Mouse (Mus musculus): ENCODE measurements around the gene Gm20696. TPM values are rescaled to one million over a fixed set of nuclear protein-coding genes. Genes with fewer than 3 reads are reported as not detected.

Gene Gm20696
- total and polyA plus RNA-seq, 3 experiments, result 1.5 to 7.1 TPM; not detected in 1

GRCm38 (mm10) chr6:99439878-99440361 lies 226.7 kb downstream of the Gm20696 start:
- Histone ChIP-seq H3K4me3 (ENCODE audit: low read depth, low read length) (no peak overlapping the region), H3K9me3 (replicated peaks) (no peaks in the 10 kb centered on the region), H3K4me1 (ENCODE audit: insufficient read depth, low read depth, low read length) (no peaks in the 10 kb centered on the region), H3K27me3 (ENCODE audit: insufficient read depth, low read length) (no peaks in the 10 kb centered on the region), H3K36me3 (replicated peaks) (peaks cover 29% of the 10 kb centered on the region)
- TF ChIP-seq GATA2 (IDR thresholded peaks at IDR 0.05; ENCODE audit: borderline replicate concordance, low read depth, low read length), result no peak
- no peak for TF ChIP-seq POLR2AphosphoS5 (IDR thresholded peaks at IDR 0.05; ENCODE audit: insufficient replicate concordance, low read depth, low read length)
- no peak for TF ChIP-seq CTCF (IDR thresholded peaks at IDR 0.05; ENCODE audit: low read depth, low read length)
- TF ChIP-seq GATA1 (IDR thresholded peaks at IDR 0.05; ENCODE audit: borderline replicate concordance, low read length), result no peak
- no peak for TF ChIP-seq TAL1 (conservative IDR thresholded peaks at IDR 0.05; ENCODE audit: low read depth, low read length)
- no peak for DNase-seq (ENCODE audit: low spot score)
- no peak for ATAC-seq (ENCODE audit: extremely low read depth, insufficient number of reproducible peaks, low FRiP score, poor library complexity, severe bottlenecking)

DNA sequence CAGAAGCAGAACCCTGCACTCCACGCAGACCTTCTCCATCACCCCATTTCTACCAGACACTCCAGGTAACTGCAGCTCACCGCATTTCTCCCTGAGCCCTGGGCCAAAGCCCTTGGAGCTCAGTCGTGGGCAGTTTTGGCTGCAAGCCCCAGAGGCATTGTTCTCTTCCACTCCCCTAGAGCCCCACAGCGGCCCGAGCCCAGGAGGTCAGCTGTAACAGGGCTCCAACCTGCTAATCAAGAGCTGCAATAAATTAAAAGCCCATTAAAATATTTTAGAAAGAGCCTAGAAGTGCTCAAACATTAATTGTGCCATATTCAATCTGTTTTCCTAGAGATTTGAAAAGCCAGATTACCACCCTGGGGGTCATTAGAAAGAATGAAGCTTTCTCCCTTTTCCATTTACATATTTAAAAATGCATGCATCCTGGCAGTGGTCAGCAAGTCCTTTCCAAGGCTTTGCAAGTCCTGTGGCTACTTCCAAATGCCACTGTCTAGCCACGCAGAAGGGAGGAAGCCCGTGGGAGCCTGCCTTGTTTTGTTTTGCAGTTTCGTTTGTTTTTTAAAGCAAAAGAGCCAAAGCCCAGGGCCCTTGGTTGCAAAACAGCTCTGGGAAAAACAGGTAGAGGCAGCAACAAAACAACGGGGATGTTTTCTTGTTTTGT lies 227.3 kb downstream of the Gm20696 start:
- Histone ChIP-seq H3K4me1 (ENCODE audit: insufficient read depth, low read depth, low read length) (no peaks in the 10 kb centered on the region), H3K27me3 (ENCODE audit: insufficient read depth, low read length) (no peaks in the 10 kb centered on the region), H3K4me3 (ENCODE audit: low read depth, low read length) (no peak overlapping the region), H3K36me3 (replicated peaks) (peaks cover 35% of the 10 kb centered on the region), H3K9me3 (replicated peaks) (no peaks in the 10 kb centered on the region)
- DNase-seq (ENCODE audit: low spot score) (no peak), ATAC-seq (ENCODE audit: extremely low read depth, insufficient number of reproducible peaks, low FRiP score, poor library complexity, severe bottlenecking) (no peak)
- no peak for TF ChIP-seq GATA1 (IDR thresholded peaks at IDR 0.05; ENCODE audit: borderline replicate concordance, low read length)
- TF ChIP-seq GATA2 (IDR thresholded peaks at IDR 0.05; ENCODE audit: borderline replicate concordance, low read depth, low read length), result no peak
- no peak for TF ChIP-seq POLR2AphosphoS5 (IDR thresholded peaks at IDR 0.05; ENCODE audit: insufficient replicate concordance, low read depth, low read length)
- TF ChIP-seq CTCF (IDR thresholded peaks at IDR 0.05; ENCODE audit: low read depth, low read length), result no peak
- TF ChIP-seq TAL1 (conservative IDR thresholded peaks at IDR 0.05; ENCODE audit: low read depth, low read length), result no peak

DNA sequence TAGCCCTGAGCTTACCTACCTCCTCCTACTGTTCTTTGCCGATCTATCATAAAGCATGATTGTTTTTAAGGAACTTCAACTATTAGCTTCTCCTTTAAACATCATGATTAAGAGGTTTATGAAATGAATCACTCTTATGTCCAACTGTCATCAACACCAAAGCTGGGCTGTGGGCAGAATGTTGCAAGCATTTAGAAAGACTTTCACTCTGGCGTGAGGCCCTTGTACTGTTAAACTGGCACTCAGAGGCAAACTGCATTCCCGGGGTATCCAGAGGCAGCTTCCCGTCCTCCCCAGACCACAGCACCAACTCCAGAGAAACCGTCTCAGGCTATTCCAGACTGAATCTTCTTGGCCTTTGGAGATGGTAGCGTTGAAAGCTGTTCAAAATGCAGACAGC lies 230.2 kb downstream of the Gm20696 start:
- ATAC-seq (ENCODE audit: extremely low read depth, insufficient number of reproducible peaks, low FRiP score, poor library complexity, severe bottlenecking) (no peak), DNase-seq (ENCODE audit: low spot score) (no peak)
- H3K4me3 ChIP-seq (ENCODE audit: low read depth, low read length), result no peak overlapping the region
- H3K9me3 ChIP-seq (replicated peaks), result no peaks in the 10 kb centered on the region
- peaks cover 10% of the 10 kb centered on the region for H3K4me1 ChIP-seq (ENCODE audit: insufficient read depth, low read depth, low read length)
- H3K36me3 ChIP-seq (replicated peaks), result peaks cover 40% of the 10 kb centered on the region
- TF ChIP-seq POLR2AphosphoS5 (IDR thresholded peaks at IDR 0.05; ENCODE audit: insufficient replicate concordance, low read depth, low read length), result no peak
- TF ChIP-seq GATA1 (IDR thresholded peaks at IDR 0.05; ENCODE audit: borderline replicate concordance, low read length), result no peak
- TF ChIP-seq GATA2 (IDR thresholded peaks at IDR 0.05; ENCODE audit: borderline replicate concordance, low read depth, low read length), result no peak
- TF ChIP-seq CTCF (IDR thresholded peaks at IDR 0.05; ENCODE audit: low read depth, low read length), result no peak
- TF ChIP-seq TAL1 (conservative IDR thresholded peaks at IDR 0.05; ENCODE audit: low read depth, low read length), result no peak
- H3K27me3 ChIP-seq (ENCODE audit: insufficient read depth, low read length), result no peaks in the 10 kb centered on the region

DNA sequence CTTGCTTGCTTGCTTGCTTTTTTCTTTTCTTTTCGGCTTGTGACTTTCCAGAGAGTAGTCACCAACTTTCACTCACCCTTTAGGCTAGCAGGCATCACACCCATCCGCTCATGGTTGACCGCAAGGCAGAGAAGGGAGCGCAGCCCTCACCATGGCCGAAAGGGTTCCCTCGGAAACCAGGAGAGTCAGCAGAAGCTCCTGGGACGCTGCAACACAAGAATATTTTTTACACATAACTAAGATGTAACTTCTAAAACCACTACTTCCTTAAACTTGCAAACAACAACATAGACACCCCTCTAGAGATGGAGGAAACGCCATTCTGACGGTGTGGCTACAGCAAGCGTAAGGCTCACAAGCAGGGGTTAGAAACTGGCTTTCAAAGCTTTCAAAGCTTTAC lies 231.5 kb downstream of the Gm20696 start:
- Histone ChIP-seq H3K4me3 (ENCODE audit: low read depth, low read length) (no peak overlapping the region), H3K36me3 (replicated peaks) (peaks cover 41% of the 10 kb centered on the region), H3K4me1 (ENCODE audit: insufficient read depth, low read depth, low read length) (peaks cover 10% of the 10 kb centered on the region), H3K27me3 (ENCODE audit: insufficient read depth, low read length) (no peaks in the 10 kb centered on the region), H3K9me3 (replicated peaks) (no peaks in the 10 kb centered on the region)
- DNase-seq (ENCODE audit: low spot score) (no peak), ATAC-seq (ENCODE audit: extremely low read depth, insufficient number of reproducible peaks, low FRiP score, poor library complexity, severe bottlenecking) (no peak)
- TF ChIP-seq CTCF (IDR thresholded peaks at IDR 0.05; ENCODE audit: low read depth, low read length), result no peak
- no peak for TF ChIP-seq GATA1 (IDR thresholded peaks at IDR 0.05; ENCODE audit: borderline replicate concordance, low read length)

- no peak for TF ChIP-seq GATA2 (IDR thresholded peaks at IDR 0.05; ENCODE audit: borderline replicate concordance, low read depth, low read length)
- TF ChIP-seq CTCF (IDR thresholded peaks at IDR 0.05; ENCODE audit: low read depth, low read length), result no peak
- TF ChIP-seq GATA1 (IDR thresholded peaks at IDR 0.05; ENCODE audit: borderline replicate concordance, low read length), result no peak
- TF ChIP-seq TAL1 (conservative IDR thresholded peaks at IDR 0.05; ENCODE audit: low read depth, low read length), result no peak
- no peak for TF ChIP-seq POLR2AphosphoS5 (IDR thresholded peaks at IDR 0.05; ENCODE audit: insufficient replicate concordance, low read depth, low read length)
- DNase-seq (ENCODE audit: low spot score), result no peak
- ATAC-seq (ENCODE audit: extremely low read depth, insufficient number of reproducible peaks, low FRiP score, poor library complexity, severe bottlenecking), result no peak
- Histone ChIP-seq H3K9me3 (replicated peaks) (no peaks in the 10 kb centered on the region), H3K27me3 (ENCODE audit: insufficient read depth, low read length) (no peaks in the 10 kb centered on the region), H3K4me3 (ENCODE audit: low read depth, low read length) (no peak overlapping the region), H3K4me1 (ENCODE audit: insufficient read depth, low read depth, low read length) (peaks cover 10% of the 10 kb centered on the region), H3K36me3 (replicated peaks) (peaks cover 49% of the 10 kb centered on the region)
Observed at GRCm38 (mm10) chr6:99433006-99433405, 233.6 kb downstream of the Gm20696 start.

GRCm38 (mm10) chr6:99431941-99432340 lies 234.7 kb downstream of the Gm20696 start:
- no peak for ATAC-seq (ENCODE audit: extremely low read depth, insufficient number of reproducible peaks, low FRiP score, poor library complexity, severe bottlenecking)
- TF ChIP-seq CTCF (IDR thresholded peaks at IDR 0.05; ENCODE audit: low read depth, low read length) (no peak), TAL1 (conservative IDR thresholded peaks at IDR 0.05; ENCODE audit: low read depth, low read length) (no peak), GATA1 (IDR thresholded peaks at IDR 0.05; ENCODE audit: borderline replicate concordance, low read length) (no peak), POLR2AphosphoS5 (IDR thresholded peaks at IDR 0.05; ENCODE audit: insufficient replicate concordance, low read depth, low read length) (no peak), GATA2 (IDR thresholded peaks at IDR 0.05; ENCODE audit: borderline replicate concordance, low read depth, low read length) (no peak)
- Histone ChIP-seq H3K4me3 (ENCODE audit: low read depth, low read length) (no peak overlapping the region), H3K9me3 (replicated peaks) (no peaks in the 10 kb centered on the region), H3K36me3 (replicated peaks) (peaks cover 59% of the 10 kb centered on the region), H3K4me1 (ENCODE audit: insufficient read depth, low read depth, low read length) (peaks cover 10% of the 10 kb centered on the region), H3K27me3 (ENCODE audit: insufficient read depth, low read length) (no peaks in the 10 kb centered on the region)
- no peak for DNase-seq (ENCODE audit: low spot score)

All from G1E (cell line).